Mouse (Mus musculus): ENCODE measurements at regions not wholly inside any gene's neighbourhood (a gene's known extent, or its start where the extent isn't known, plus 50 kb on each side); places are given as distances from the start of the nearest gene placed in this dataset.

DNA sequence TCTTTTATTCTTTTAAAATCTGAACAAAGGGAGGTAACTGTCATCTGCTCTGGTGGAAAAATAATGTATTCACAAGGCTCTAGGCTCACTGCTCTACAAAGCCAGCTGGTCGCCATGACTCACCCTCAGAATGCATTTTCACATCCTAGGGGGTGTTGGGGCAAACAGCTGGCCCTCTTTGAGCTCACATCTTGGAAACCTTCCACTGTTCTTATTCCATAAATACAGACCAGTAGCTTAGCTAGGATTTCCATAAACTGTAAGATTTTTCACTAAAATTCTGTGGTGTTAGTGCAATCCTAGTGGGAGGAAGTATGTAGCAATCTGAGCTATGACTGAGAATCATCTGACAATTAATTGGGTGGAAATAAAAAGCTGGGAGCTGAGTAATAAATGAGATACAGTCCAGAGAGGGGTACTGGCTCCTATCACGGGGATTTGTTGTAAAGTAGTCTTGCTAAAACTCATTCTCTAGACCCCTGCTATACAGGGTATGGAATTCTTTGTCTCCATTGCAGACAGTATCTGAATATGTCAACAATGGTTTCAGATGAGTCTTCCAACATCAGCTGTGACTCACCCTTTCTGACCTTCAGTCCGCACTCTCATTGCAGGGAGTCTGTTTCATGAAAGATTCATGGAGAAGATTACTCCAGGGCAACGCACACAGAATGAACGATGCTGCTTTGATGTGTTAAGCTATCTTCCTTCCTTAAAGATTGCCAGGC is 67.2 kb upstream of the Vav3 start:
- ATAC-seq (ENCODE audit: low FRiP score, low read depth) = no peak
- Histone ChIP-seq H3K4me1 (replicated peaks) (no peaks in the 10 kb centered on the region), H3K4me2 (no peak overlapping the region), H3K4me3 (no peak overlapping the region), H3K27ac (replicated peaks) (0 out of 2 replicates have a peak overlapping the region, but pooled peaks have one; percentile 42), H3K9ac (no peak overlapping the region), H3K9me3 (no peaks in the 10 kb centered on the region), H3K36me3 (no peaks in the 10 kb centered on the region), H3K27me3 (no peaks in the 10 kb centered on the region)
- 18% methylated on average over 5 of the region's 5 CpGs for WGBS

DNA sequence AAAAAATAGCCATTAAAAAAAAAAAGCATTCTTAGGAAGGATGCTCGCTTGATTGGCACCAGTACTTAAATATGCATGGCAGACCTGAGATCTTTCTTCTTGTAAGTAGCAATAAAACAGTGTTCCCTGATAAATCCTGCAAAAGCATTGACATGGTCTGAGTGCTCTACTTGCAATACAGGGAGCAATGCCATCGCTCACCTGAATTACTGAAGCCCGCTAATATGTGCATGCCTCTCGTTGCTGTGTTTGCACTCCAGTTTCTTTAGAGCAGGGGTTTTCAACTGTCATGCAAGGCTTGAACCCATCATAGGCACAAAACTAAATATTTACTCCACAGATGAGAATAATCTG is 66.7 kb upstream of the Vav3 start:
- H3K9me3 ChIP-seq = no peaks in the 10 kb centered on the region
- no peak overlapping the region for H3K4me3 ChIP-seq
- ATAC-seq (ENCODE audit: low FRiP score, low read depth) = no peak
- H3K4me2 ChIP-seq = no peak overlapping the region
- whole genome bisulfite sequencing = 63% methylated on average over 4 of the region's 4 CpGs
- H3K4me1 ChIP-seq (replicated peaks) = no peaks in the 10 kb centered on the region
- H3K9ac ChIP-seq = no peak overlapping the region
- 0 out of 2 replicates have a peak overlapping the region, but pooled peaks have one; percentile 4 for H3K27ac ChIP-seq (replicated peaks)
- H3K36me3 ChIP-seq = no peaks in the 10 kb centered on the region
- no peaks in the 10 kb centered on the region for H3K27me3 ChIP-seq

DNA sequence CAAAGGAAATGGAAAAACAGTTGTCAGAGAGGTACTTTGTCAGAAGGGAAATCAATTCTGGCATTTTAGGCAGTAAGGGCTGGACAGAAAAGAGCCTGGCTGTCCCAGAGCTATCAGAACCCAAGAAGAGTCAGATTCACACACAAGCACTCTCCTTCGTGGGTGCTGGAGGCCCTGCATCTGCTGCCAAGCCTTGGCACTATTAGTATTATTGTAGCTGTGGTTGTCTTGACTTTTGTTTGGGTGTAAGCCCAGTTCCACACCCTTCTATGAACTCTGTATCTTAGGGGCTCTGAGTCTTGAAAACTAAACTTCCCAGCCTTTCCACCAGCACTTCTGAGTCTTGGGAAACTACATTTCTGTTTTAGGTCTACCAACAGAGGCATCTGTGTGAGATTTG is 61.4 kb upstream of the Vav3 start:
- no peaks in the 10 kb centered on the region for H3K27me3 ChIP-seq
- no peaks in the 10 kb centered on the region for H3K36me3 ChIP-seq
- no peak overlapping the region for H3K4me2 ChIP-seq
- no peak for ATAC-seq (ENCODE audit: low FRiP score, low read depth)
- H3K9ac ChIP-seq = no peak overlapping the region
- WGBS = 77% methylated on average over 1 of the region's 1 CpGs
- no peaks in the 10 kb centered on the region for H3K4me1 ChIP-seq (replicated peaks)
- H3K9me3 ChIP-seq = no peaks in the 10 kb centered on the region
- H3K4me3 ChIP-seq = no peak overlapping the region
- no peak overlapping the region for H3K27ac ChIP-seq (replicated peaks)

DNA sequence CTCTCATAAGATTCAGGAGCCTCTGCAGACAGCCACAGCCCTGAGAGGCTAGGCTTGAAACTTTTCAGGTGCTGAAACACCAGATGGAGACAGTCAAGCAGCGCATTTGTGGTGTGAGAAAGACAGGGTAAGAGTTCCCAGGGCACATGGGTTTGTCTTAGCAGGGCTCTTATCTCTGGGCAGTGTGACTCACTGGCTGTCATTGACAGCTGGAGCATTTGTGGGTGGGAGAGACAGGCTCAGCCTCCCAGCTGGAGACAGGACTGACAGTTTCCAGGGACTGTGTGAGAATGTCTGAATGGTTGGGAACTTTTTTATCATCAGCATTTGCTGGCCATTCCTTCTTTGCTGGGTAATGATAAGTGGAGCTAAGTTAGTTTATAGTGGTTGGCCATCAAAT is 53.9 kb upstream of the Vav3 start:
- Histone ChIP-seq H3K27me3 (no peaks in the 10 kb centered on the region), H3K4me1 (replicated peaks) (no peaks in the 10 kb centered on the region), H3K27ac (replicated peaks) (no peak overlapping the region), H3K4me2 (no peak overlapping the region), H3K36me3 (no peaks in the 10 kb centered on the region), H3K9ac (no peak overlapping the region), H3K9me3 (0 out of 2 replicates have a peak, but pooled peaks cover 5% of the 10 kb centered on the region), H3K4me3 (no peak overlapping the region)
- 76% methylated on average over 1 of the region's 1 CpGs for WGBS
- no peak for ATAC-seq (ENCODE audit: low FRiP score, low read depth)
